Mouse (Mus musculus) kidney, embryonic 16.5 days (tissue): ENCODE results near the gene Ankrd34a. TPM values are rescaled to one million over a fixed set of nuclear protein-coding genes. Genes with fewer than 3 reads are reported as not detected.

Experiments used
- ATAC-seq: fragments of 200-750 bp; cut with Nextera tagmentation; 2 replicates; pipeline ENCODE4 v1.8.0; 2017; ENCODE audit warnings: moderate TSS enrichment; ENCODE audit not compliant: low FRiP score, low TSS enrichment
- H3K27ac ChIP-seq: fragments of 300-500 bp; sonication (generic); 2 replicates; pipeline ENCODE4 v1.5.1; 2014; ENCODE audit warnings: low read length
- H3K27me3 ChIP-seq: fragments of 300-500 bp; sonication (generic); 2 replicates; pipeline ENCODE4 v1.6.1; 2014; ENCODE audit warnings: low read length, control low read depth, mixed read lengths; ENCODE audit not compliant: insufficient read depth
- H3K36me3 ChIP-seq: fragments of 300-500 bp; sonication (generic); 2 replicates; pipeline ENCODE4 v1.6.1; 2014; ENCODE audit warnings: low read length, control low read depth, mixed read lengths; ENCODE audit not compliant: insufficient read depth
- H3K4me1 ChIP-seq: fragments of 300-500 bp; sonication (generic); 2 replicates; pipeline ENCODE4 v1.6.1; 2014; ENCODE audit warnings: low read length, control low read depth, mixed read lengths; ENCODE audit not compliant: insufficient read depth
- H3K4me2 ChIP-seq: fragments of 300-500 bp; sonication (generic); replicated peaks from 2 replicates; pipeline ENCODE4 v1.6.1; 2014; ENCODE audit warnings: low read depth, low read length
- H3K4me3 ChIP-seq: fragments of 300-500 bp; sonication (generic); 2 replicates; pipeline ENCODE4 v1.5.1; 2014; ENCODE audit warnings: mild to moderate bottlenecking, low read length
- H3K9ac ChIP-seq: fragments of 300-500 bp; sonication (generic); replicated peaks from 2 replicates; pipeline ENCODE4 v1.6.1; 2014; ENCODE audit warnings: low read length
- H3K9me3 ChIP-seq: fragments of 300-500 bp; sonication (generic); 2 replicates; pipeline ENCODE4 v1.6.1; 2016; ENCODE audit warnings: low read length, control low read depth
- WGBS: fragments of 180-500 bp; shearing (Covaris S2); extraction: QIAGEN DNeasy Blood & Tissue Kit; methylation state at CpG from one replicate; pipeline ENCODE4 v1.1.7; 2014; 5-methylcytosine and 5-hydroxymethylcytosine counted together
- polyA plus RNA-seq: library from polyadenylated mRNA; unstranded; fragments of >200 nt; fragmentation: Nextera tagmentation; extraction: Ambion mirVana; gene quantifications from 2 replicates; pipeline ENCODE4 v1.2.1, GENCODE M21; 2015

The Ankrd34a gene
- polyA plus RNA-seq, 1 experiment from 2014 or later: 2.2 TPM

DNA sequence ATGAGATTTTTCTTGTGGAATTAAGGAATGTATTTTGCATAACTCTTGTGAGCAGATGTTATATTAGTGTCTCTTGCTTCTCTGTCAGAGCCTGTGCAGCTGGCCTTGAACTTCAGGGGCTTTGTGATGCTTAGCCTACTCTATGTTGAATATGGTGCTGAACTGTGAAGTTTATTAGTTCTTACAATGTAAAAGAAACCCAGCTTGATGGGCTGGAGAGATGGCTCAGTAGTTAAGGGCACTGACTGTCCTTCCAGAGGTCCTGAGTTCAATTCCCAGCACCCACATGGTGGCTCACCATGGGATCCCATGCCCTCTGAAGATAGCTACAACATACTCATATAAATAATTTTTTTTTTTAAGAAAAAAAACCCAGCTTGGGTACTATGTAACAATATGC is 35.6 kb downstream of the Ankrd34a start:
- no peak overlapping the region for H3K4me3 ChIP-seq
- peaks cover 35% of the 10 kb centered on the region for H3K4me1 ChIP-seq
- ATAC-seq: no peak
- no peaks in the 10 kb centered on the region for H3K9me3 ChIP-seq
- no peak overlapping the region for H3K9ac ChIP-seq
- H3K27me3 ChIP-seq: no peaks in the 10 kb centered on the region
- H3K4me2 ChIP-seq: no peak overlapping the region
- H3K27ac ChIP-seq: no peak overlapping the region
- peaks cover 21% of the 10 kb centered on the region for H3K36me3 ChIP-seq

GRCm38 (mm10) chr3:96634015-96634414 is 37.6 kb downstream of the Ankrd34a start:
- Histone ChIP-seq H3K36me3 (peaks cover 34% of the 10 kb centered on the region), H3K4me1 (peaks cover 32% of the 10 kb centered on the region), H3K9me3 (no peaks in the 10 kb centered on the region), H3K27me3 (no peaks in the 10 kb centered on the region), H3K4me2 (no peak overlapping the region), H3K27ac (no peak overlapping the region), H3K4me3 (no peak overlapping the region), H3K9ac (no peak overlapping the region)
- no peak for ATAC-seq
- WGBS: 79% methylated on average over 1 of the region's 1 CpGs

- ATAC-seq: peak; percentile 95
- Histone ChIP-seq H3K36me3 (peaks cover 42% of the 10 kb centered on the region), H3K9ac (peak within 1 kb of the TSS; percentile 98), H3K4me2 (peak within 1 kb of the TSS; percentile 70), H3K9me3 (no peaks in the 10 kb centered on the region), H3K27me3 (no peaks in the 10 kb centered on the region), H3K4me1 (peaks cover 30% of the 10 kb centered on the region), H3K27ac (peak within 1 kb of the TSS; percentile 90), H3K4me3 (peak within 1 kb of the TSS; percentile 97)
- 2% methylated on average over 60 of the region's 60 CpGs for WGBS
These were observed 38.8 kb downstream of the Ankrd34a start, which contains the start of the genes Pex11b and Gm42957 for GRCm38 (mm10) chr3:96634928-96635879. Pex11b (plus strand) TSS chr3:96635376. Gm42957 (plus strand) TSS chr3:96635474.

GRCm38 (mm10) chr3:96635906-96636305 is 39.5 kb downstream of the Ankrd34a start:
- Histone ChIP-seq H3K36me3 (peaks cover 44% of the 10 kb centered on the region), H3K27me3 (no peaks in the 10 kb centered on the region), H3K9me3 (no peaks in the 10 kb centered on the region), H3K9ac (peak overlapping the region; percentile 98), H3K4me3 (peak overlapping the region; percentile 97), H3K4me2 (peak overlapping the region; percentile 70), H3K27ac (peak overlapping the region; percentile 90), H3K4me1 (peaks cover 23% of the 10 kb centered on the region)
- ATAC-seq: no peak
- 6% methylated on average over 15 of the region's 15 CpGs for WGBS

- Histone ChIP-seq H3K9me3 (no peaks in the 10 kb centered on the region), H3K4me1 (peaks cover 19% of the 10 kb centered on the region), H3K9ac (peak overlapping the region; percentile 98), H3K36me3 (peaks cover 40% of the 10 kb centered on the region), H3K4me2 (peak overlapping the region; percentile 70), H3K27me3 (no peaks in the 10 kb centered on the region), H3K27ac (no peak overlapping the region), H3K4me3 (peak overlapping the region; percentile 97)
- 71% methylated on average over 11 of the region's 11 CpGs for WGBS
- no peak for ATAC-seq
These were observed 40.0 kb downstream of the Ankrd34a start for GRCm38 (mm10) chr3:96636448-96636847.

- Histone ChIP-seq H3K4me3 (no peak overlapping the region), H3K36me3 (peaks cover 34% of the 10 kb centered on the region), H3K9ac (no peak overlapping the region), H3K27ac (no peak overlapping the region), H3K27me3 (no peaks in the 10 kb centered on the region), H3K4me1 (peaks cover 19% of the 10 kb centered on the region), H3K4me2 (no peak overlapping the region), H3K9me3 (no peaks in the 10 kb centered on the region)
- 79% methylated on average over 1 of the region's 1 CpGs for WGBS
- ATAC-seq: no peak
These were observed 42.8 kb downstream of the Ankrd34a start for GRCm38 (mm10) chr3:96639219-96639618.

- Histone ChIP-seq H3K27ac (no peak within 1 kb of the TSS), H3K4me1 (no peaks in the 10 kb centered on the region), H3K36me3 (peaks cover 22% of the 10 kb centered on the region), H3K4me2 (no peak within 1 kb of the TSS), H3K27me3 (no peaks in the 10 kb centered on the region), H3K9ac (no peak within 1 kb of the TSS), H3K4me3 (no peak within 1 kb of the TSS), H3K9me3 (no peaks in the 10 kb centered on the region)
- ATAC-seq: peak; percentile 59; the same call in 1 of the 2 replicates
- 62% methylated on average over 7 of the region's 7 CpGs for WGBS
These were observed 48.7 kb downstream of the Ankrd34a start, which contains the start of gene Itga10 for GRCm38 (mm10) chr3:96645018-96645649. Itga10 (plus strand) TSS chr3:96645584.

- no peak overlapping the region for H3K9ac ChIP-seq
- no peak overlapping the region for H3K4me3 ChIP-seq
- no peaks in the 10 kb centered on the region for H3K9me3 ChIP-seq
- ATAC-seq: no peak
- H3K4me2 ChIP-seq: no peak overlapping the region
- no peaks in the 10 kb centered on the region for H3K27me3 ChIP-seq
- no peaks in the 10 kb centered on the region for H3K4me1 ChIP-seq
- WGBS: 82% methylated on average over 3 of the region's 3 CpGs
- H3K27ac ChIP-seq: no peak overlapping the region
- H3K36me3 ChIP-seq: peaks cover 18% of the 10 kb centered on the region
These were observed 50.9 kb downstream of the Ankrd34a start for GRCm38 (mm10) chr3:96647365-96647764.
